In genomic region chr14:58036174-58036573, GRCm38 (mm10) we compare ENCODE assay signal across 24 mouse cellular contexts. TPM values are rescaled to one million over a fixed set of nuclear protein-coding genes. Genes with fewer than 3 reads are reported as not detected.
A peak's percentile ranks its signal among the peaks of the same experiment; 100 is the strongest.
DNase-seq lines count a peak whose midpoint lies in the region; ATAC-seq and TF ChIP-seq lines count a peak whose summit lies in the region.
"Had no signal": no experiment of that assay in that cellular context is flagged by ENCODE, and none has a peak within 500 bp of the region (broad histone marks: within the 10 kb centered on the region; RNA-seq: fewer than 3 reads in every experiment).

No protein-coding gene starts in this region.

- peak; percentile 64 for ATAC-seq in forebrain, postnatal 0 days
- ATAC-seq: hindbrain, postnatal 0 days; intestine, postnatal 0 days had no signal

- 15% methylated on average over 6 of the region's 6 CpGs for WGBS in forebrain, embryonic 10.5 days
- WGBS in forebrain, postnatal 0 days = 10% methylated on average over 6 of the region's 6 CpGs

- no peaks in the 10 kb centered on the region for H3K9me3 ChIP-seq in forebrain, embryonic 10.5 days
- H3K9me3 ChIP-seq in forebrain, postnatal 0 days (ENCODE audit: low read length) = no peaks in the 10 kb centered on the region
- H3K9me3 ChIP-seq: limb, embryonic 13.5 days; liver, embryonic 13.5 days had no signal

- H3K27me3 ChIP-seq in forebrain, embryonic 10.5 days (ENCODE audit: poor library complexity, severe bottlenecking) = peaks cover 76% of the 10 kb centered on the region
- H3K27me3 ChIP-seq in forebrain, postnatal 0 days (ENCODE audit: insufficient read depth, low read length) = no peaks in the 10 kb centered on the region
- H3K27me3 ChIP-seq: liver, embryonic 13.5 days had no signal

- TF ChIP-seq CTCF in forebrain, postnatal 0 days (IDR thresholded peaks at IDR 0.05; ENCODE audit: low read depth) = no peak

- no peak overlapping the region for H3K27ac ChIP-seq in forebrain, embryonic 10.5 days
- no peak overlapping the region for H3K27ac ChIP-seq in forebrain, postnatal 0 days (ENCODE audit: low read depth, low read length)
- H3K27ac ChIP-seq: hindbrain, postnatal 0 days; left cerebral cortex, adult 2 months; limb, embryonic 13.5 days; liver, embryonic 13.5 days had no signal

- intact Hi-C loops in heart, postnatal 25 days (cut with DNase I) = loop anchor here (10.0 kb wide), 1 partner anchor 569 kb away; no protein-coding TSS in a partner anchor
- intact Hi-C loops in left cerebral cortex, postnatal 14 days (cut with DNase I) = loop anchor here (10.0 kb wide), 1 partner anchor 1049 kb away; no protein-coding TSS in a partner anchor

- no peak overlapping the region for H3K9ac ChIP-seq in forebrain, postnatal 0 days
- H3K9ac ChIP-seq: limb, embryonic 13.5 days; liver, embryonic 13.5 days; lung, embryonic 14.5 days had no signal

- H3K4me3 ChIP-seq in forebrain, embryonic 10.5 days = no peak overlapping the region
- H3K4me3 ChIP-seq in forebrain, postnatal 0 days (ENCODE audit: low read depth, low read length) = no peak overlapping the region
- H3K4me3 ChIP-seq: left cerebral cortex, adult 2 months; limb, embryonic 13.5 days; liver, embryonic 13.5 days had no signal

- no peak overlapping the region for H3K4me2 ChIP-seq in forebrain, postnatal 0 days (ENCODE audit: low read depth)
- H3K4me2 ChIP-seq: limb, embryonic 13.5 days; liver, embryonic 13.5 days; lung, embryonic 14.5 days had no signal

- peak; percentile 69 for DNase-seq in Muller cell, postnatal 12 days (ENCODE audit: inconsistent ontology term)
- DNase-seq in embryo, embryonic 10.5 days (ENCODE audit: low spot score) = peak; percentile 39
- peak; percentile 44 for DNase-seq in forebrain, embryonic 10.5 days (ENCODE audit: extremely low spot score, low spot score)
- DNase-seq in forebrain, postnatal 0 days = peak; percentile 3
- no peak for DNase-seq in gastrocnemius, postnatal 10 days
- DNase-seq in heart, postnatal 25 days (ENCODE audit: low spot score) = no peak
- no peak for DNase-seq in cerebellum, adult 8-10 months
- DNase-seq in left cerebral cortex, postnatal 14 days (ENCODE audit: low spot score in 2 of 2) = no peak
- DNase-seq: adrenal gland, adult 2 months; cerebellum, postnatal 25 days; heart, adult 18-20 months; heart, postnatal 4 days; kidney, postnatal 25 days; liver, embryonic 13.5 days; lung, embryonic 14.5 days; lung, postnatal 36 days; right cerebral cortex, postnatal 14 days; thymus, postnatal 4 days had no signal

- peaks cover 15% of the 10 kb centered on the region for H3K4me1 ChIP-seq in forebrain, embryonic 10.5 days
- H3K4me1 ChIP-seq in forebrain, postnatal 0 days (ENCODE audit: insufficient read depth) = no peaks in the 10 kb centered on the region
- H3K4me1 ChIP-seq: liver, embryonic 13.5 days had no signal

- no peaks in the 10 kb centered on the region for H3K36me3 ChIP-seq in forebrain, embryonic 10.5 days (replicated peaks)
- H3K36me3 ChIP-seq in forebrain, postnatal 0 days (ENCODE audit: insufficient read depth) = no peaks in the 10 kb centered on the region
- H3K36me3 ChIP-seq: limb, embryonic 13.5 days; liver, embryonic 13.5 days had no signal

RNA-seq across cellular contexts. Expression of gene Fgf9, which starts 34.2 kb away (rescaled TPM):
- 2.1 and 3.4 TPM in 2 replicates for polyA plus RNA-seq in forebrain, embryonic 10.5 days (2016; fragmentation: Nextera tagmentation; extraction: Ambion mirVana)
- 6.9 and 14.8 TPM in 2 replicates for total RNA-seq in forebrain, postnatal 0 days (2014; rRNA removed)
- polyA plus RNA-seq in forebrain, postnatal 0 days (2015; fragmentation: Nextera tagmentation; extraction: Ambion mirVana) = 9.6 and 16.4 TPM in 2 replicates
- total RNA-seq in gastrocnemius, postnatal 10 days (2021) = 1 to 10 TPM; 1.2 to 1.8 TPM
- 1 to 10 TPM; 7.3 to 7.5 TPM for total RNA-seq in heart, postnatal 25 days (2021)
- total RNA-seq in left cerebral cortex, postnatal 14 days (2021) = 10 to 100 TPM; 20.9 to 22.2 TPM
- total RNA-seq: megakaryocyte-erythroid progenitor cell, adult 5-6 weeks had no signal
- polyA plus RNA-seq: spleen, adult 2 months had no signal

RNA-seq across cellular contexts. Expression of gene Micu2, which starts 37.1 kb away (rescaled TPM):
- polyA plus RNA-seq in forebrain, embryonic 10.5 days (2016; fragmentation: Nextera tagmentation; extraction: Ambion mirVana) = 55.4 and 58.2 TPM in 2 replicates
- 65.1 and 67.9 TPM in 2 replicates for total RNA-seq in forebrain, postnatal 0 days (2014; rRNA removed)
- polyA plus RNA-seq in forebrain, postnatal 0 days (2015; fragmentation: Nextera tagmentation; extraction: Ambion mirVana) = 66.8 and 72.1 TPM in 2 replicates
- 10 to 100 TPM; 54.2 to 58.1 TPM for total RNA-seq in gastrocnemius, postnatal 10 days (2021)
- total RNA-seq in heart, postnatal 25 days (2021) = 10 to 100 TPM; 63.4 to 65.6 TPM
- 10 to 100 TPM; 23.2 to 24.0 TPM for total RNA-seq in left cerebral cortex, postnatal 14 days (2021)

Comparison
In these comparisons a context has a peak if more than half of its experiments do, and no peak if none do; other contexts are left out.
1. DNase-seq: peak in Muller cell, postnatal 12 days (single experiment), embryo, embryonic 10.5 days (single experiment), forebrain, embryonic 10.5 days (single experiment) and forebrain, postnatal 0 days (single experiment); none in gastrocnemius, postnatal 10 days (single experiment), heart, postnatal 25 days (single experiment), cerebellum, adult 8-10 months (single experiment) and left cerebral cortex, postnatal 14 days (0 of 2).